Mouse (Mus musculus): ENCODE data around the gene Shisa5. TPM values are rescaled to one million over a fixed set of nuclear protein-coding genes. Genes with fewer than 3 reads are reported as not detected.

Gene Shisa5
- polyA plus RNA-seq, 1 experiment from 2014 or later = 122 TPM

DNA sequence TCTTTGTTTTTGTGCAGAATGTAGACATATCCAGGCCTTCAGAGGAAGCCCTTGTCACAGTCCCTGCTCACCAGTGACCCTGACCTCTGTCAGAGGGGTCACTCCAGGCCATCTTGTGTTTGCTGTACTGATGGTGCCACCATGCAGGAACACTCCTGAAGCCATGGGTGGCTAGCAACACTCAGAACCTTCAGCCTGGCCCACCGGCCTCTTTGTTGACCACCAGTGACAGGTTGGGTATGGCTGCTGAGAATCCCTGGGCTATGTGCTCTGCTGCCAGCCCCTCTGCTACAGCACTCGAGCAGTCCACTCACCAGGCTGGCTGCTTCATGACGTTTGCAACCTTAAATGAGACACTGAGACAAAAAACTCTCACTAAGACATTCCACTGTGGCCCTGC is 8.1 kb upstream of the Shisa5 start:
- DNase-seq (ENCODE audit: low spot score) = no peak
- Histone ChIP-seq H3K9ac (ENCODE audit: low read depth, low read length) (no peak overlapping the region), H3K27me3 (ENCODE audit: insufficient read depth, low read length) (no peaks in the 10 kb centered on the region), H3K36me3 (ENCODE audit: insufficient read depth, low read length) (no peaks in the 10 kb centered on the region), H3K27ac (no peak overlapping the region), H3K9me3 (replicated peaks; ENCODE audit: low read length) (no peaks in the 10 kb centered on the region), H3K4me3 (replicated peaks; ENCODE audit: low read depth, low read length) (no peak overlapping the region), H3K4me2 (ENCODE audit: low read length) (no peak overlapping the region), H3K4me1 (replicated peaks; ENCODE audit: insufficient read depth, low read length) (no peaks in the 10 kb centered on the region)
- no peak for ATAC-seq (replicated peaks; ENCODE audit: low FRiP score, low read depth)
- no peak for TF ChIP-seq CTCF (IDR thresholded peaks at IDR 0.05; ENCODE audit: low read depth)
- WGBS = 60% methylated on average over 3 of the region's 3 CpGs

DNA sequence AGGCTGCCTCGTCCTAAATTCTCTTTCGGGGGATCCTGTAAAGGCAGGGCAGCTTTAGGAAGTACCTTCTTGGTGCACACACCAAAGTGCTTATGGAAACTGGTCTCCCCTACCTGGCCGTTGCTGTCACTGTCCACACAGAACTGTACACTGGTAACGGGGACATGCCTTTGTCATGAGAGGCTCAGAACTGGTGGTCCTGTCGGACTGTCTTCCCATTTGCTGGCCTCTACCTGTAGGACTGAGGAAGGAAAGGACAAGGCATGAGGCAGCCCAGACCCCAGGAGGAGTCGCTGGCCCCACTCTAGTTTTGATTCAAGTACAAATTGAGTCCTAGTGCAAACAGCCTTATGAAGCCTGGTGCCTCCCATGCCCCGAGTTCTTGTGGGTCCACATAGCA is 7.4 kb upstream of the Shisa5 start:
- Histone ChIP-seq H3K4me2 (ENCODE audit: low read length) (no peak overlapping the region), H3K27me3 (ENCODE audit: insufficient read depth, low read length) (no peaks in the 10 kb centered on the region), H3K4me1 (replicated peaks; ENCODE audit: insufficient read depth, low read length) (no peaks in the 10 kb centered on the region), H3K9me3 (replicated peaks; ENCODE audit: low read length) (no peaks in the 10 kb centered on the region), H3K27ac (no peak overlapping the region), H3K9ac (ENCODE audit: low read depth, low read length) (no peak overlapping the region), H3K36me3 (ENCODE audit: insufficient read depth, low read length) (no peaks in the 10 kb centered on the region), H3K4me3 (replicated peaks; ENCODE audit: low read depth, low read length) (no peak overlapping the region)
- WGBS = 95% methylated on average over 7 of the region's 7 CpGs
- DNase-seq (ENCODE audit: low spot score) (no peak), ATAC-seq (replicated peaks; ENCODE audit: low FRiP score, low read depth) (no peak)
- no peak for TF ChIP-seq CTCF (IDR thresholded peaks at IDR 0.05; ENCODE audit: low read depth)

DNA sequence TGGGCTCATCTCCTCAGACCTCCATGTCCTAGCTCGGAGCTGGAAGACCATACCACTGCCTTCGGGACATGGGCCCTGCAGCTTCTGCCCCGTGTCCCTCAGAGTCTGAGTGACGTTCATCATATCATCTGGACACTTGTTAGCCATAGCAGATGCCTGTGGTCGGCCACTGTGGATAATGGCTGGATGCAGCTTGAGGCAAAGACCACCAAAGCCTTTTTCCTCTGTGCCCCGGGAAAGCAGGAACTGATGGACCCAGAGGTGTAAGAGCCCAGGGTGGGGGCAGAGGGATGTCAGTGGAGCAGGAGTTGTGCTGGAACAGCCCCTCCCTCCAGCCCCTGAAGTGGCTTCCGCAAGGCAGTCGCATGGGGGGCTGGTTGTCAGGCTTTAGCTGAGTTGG is 6.7 kb upstream of the Shisa5 start:
- H3K4me2 ChIP-seq (ENCODE audit: low read length) = no peak overlapping the region
- H3K9ac ChIP-seq (ENCODE audit: low read depth, low read length) = no peak overlapping the region
- H3K9me3 ChIP-seq (replicated peaks; ENCODE audit: low read length) = no peaks in the 10 kb centered on the region
- no peak for TF ChIP-seq CTCF (IDR thresholded peaks at IDR 0.05; ENCODE audit: low read depth)
- no peaks in the 10 kb centered on the region for H3K36me3 ChIP-seq (ENCODE audit: insufficient read depth, low read length)
- no peaks in the 10 kb centered on the region for H3K27me3 ChIP-seq (ENCODE audit: insufficient read depth, low read length)
- ATAC-seq (replicated peaks; ENCODE audit: low FRiP score, low read depth) = no peak
- no peaks in the 10 kb centered on the region for H3K4me1 ChIP-seq (replicated peaks; ENCODE audit: insufficient read depth, low read length)
- no peak for DNase-seq (ENCODE audit: low spot score)
- WGBS = 74% methylated on average over 8 of the region's 8 CpGs
- H3K27ac ChIP-seq = no peak overlapping the region
- no peak overlapping the region for H3K4me3 ChIP-seq (replicated peaks; ENCODE audit: low read depth, low read length)

DNA sequence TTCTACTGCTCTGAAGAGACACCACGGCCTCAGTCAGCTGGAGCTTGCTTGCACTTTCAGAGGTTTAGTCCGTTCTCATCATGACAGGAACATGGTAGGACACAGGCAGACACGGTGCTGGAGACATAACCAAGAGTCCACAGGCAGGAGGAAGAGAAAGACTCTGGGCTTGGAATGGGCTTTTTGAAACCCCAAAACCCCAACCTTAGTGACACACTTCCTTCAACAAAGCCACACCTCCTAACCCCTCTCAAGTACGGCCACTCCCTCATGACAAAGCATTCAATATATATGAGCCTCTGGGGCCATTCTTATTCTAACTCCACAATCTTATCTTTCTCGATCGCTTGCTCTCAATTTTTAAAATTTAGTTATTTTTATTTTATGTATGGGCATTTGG is 5.9 kb upstream of the Shisa5 start:
- Histone ChIP-seq H3K9ac (ENCODE audit: low read depth, low read length) (no peak overlapping the region), H3K4me2 (ENCODE audit: low read length) (no peak overlapping the region), H3K27ac (no peak overlapping the region), H3K9me3 (replicated peaks; ENCODE audit: low read length) (no peaks in the 10 kb centered on the region), H3K27me3 (ENCODE audit: insufficient read depth, low read length) (no peaks in the 10 kb centered on the region), H3K4me3 (replicated peaks; ENCODE audit: low read depth, low read length) (no peak overlapping the region), H3K36me3 (ENCODE audit: insufficient read depth, low read length) (no peaks in the 10 kb centered on the region), H3K4me1 (replicated peaks; ENCODE audit: insufficient read depth, low read length) (no peaks in the 10 kb centered on the region)
- 78% methylated on average over 6 of the region's 6 CpGs for WGBS
- ATAC-seq (replicated peaks; ENCODE audit: low FRiP score, low read depth) (no peak), DNase-seq (ENCODE audit: low spot score) (no peak)
- TF ChIP-seq CTCF (IDR thresholded peaks at IDR 0.05; ENCODE audit: low read depth) = no peak

DNA sequence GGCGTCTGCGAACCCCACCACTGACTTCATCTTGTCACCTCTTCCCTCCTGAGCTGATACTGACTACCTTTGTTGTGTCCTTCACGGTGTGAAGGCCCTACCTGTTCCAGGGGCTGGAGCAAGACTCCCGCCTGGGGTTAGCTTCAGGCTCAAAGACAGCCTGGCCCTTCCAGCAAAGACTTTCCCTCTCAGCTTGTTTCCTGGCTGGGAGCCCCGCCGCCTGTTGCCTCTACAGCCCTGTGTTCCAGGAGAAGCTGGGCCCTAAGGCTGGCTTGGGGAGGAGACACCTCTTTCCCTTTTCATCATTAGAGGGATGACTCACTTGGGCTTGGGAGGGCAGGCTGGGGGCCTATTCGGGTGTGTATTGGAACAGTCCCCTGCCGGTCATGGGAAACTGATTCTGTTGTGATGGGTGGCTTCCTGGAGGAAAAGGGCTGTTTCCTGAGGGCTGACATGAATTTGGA is 568 bp downstream of the Shisa5 start:
- Histone ChIP-seq H3K4me2 (ENCODE audit: low read length) (peak overlapping the region; percentile 85), H3K36me3 (ENCODE audit: insufficient read depth, low read length) (no peaks in the 10 kb centered on the region), H3K27ac (peak overlapping the region; percentile 92), H3K4me1 (replicated peaks; ENCODE audit: insufficient read depth, low read length) (peaks cover 25% of the 10 kb centered on the region), H3K9ac (ENCODE audit: low read depth, low read length) (peak overlapping the region; percentile 84), H3K4me3 (replicated peaks; ENCODE audit: low read depth, low read length) (peak overlapping the region; percentile 65), H3K9me3 (replicated peaks; ENCODE audit: low read length) (no peaks in the 10 kb centered on the region), H3K27me3 (ENCODE audit: insufficient read depth, low read length) (no peaks in the 10 kb centered on the region)
- ATAC-seq (replicated peaks; ENCODE audit: low FRiP score, low read depth) (no peak; the same call in 1 of the 2 replicates), DNase-seq (ENCODE audit: low spot score) (peak; percentile 64)
- 16% methylated on average over 8 of the region's 8 CpGs for WGBS
- no peak for TF ChIP-seq CTCF (IDR thresholded peaks at IDR 0.05; ENCODE audit: low read depth)

DNA sequence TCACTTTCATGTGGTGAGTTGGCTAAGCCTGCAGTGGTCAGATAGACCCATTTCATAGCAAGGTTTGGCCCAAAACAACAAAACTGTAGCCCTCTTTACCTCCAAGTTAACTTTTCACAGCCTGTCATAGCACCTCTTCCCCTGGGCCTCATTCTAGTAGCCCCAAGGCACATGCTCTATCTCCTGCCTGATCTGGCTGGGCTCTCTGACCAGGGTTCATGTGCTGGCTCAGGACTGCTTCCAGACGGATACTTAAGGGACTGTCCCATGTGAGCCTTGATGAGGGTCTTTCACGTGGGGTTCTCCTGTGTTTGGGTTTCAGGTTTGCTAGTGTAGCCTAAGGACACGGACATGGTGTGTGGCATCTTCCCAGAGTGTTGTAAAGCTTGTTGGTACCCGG is 1.3 kb downstream of the Shisa5 start:
- Histone ChIP-seq H3K36me3 (ENCODE audit: insufficient read depth, low read length) (peaks cover 3% of the 10 kb centered on the region; the same call in 1 of the 2 replicates), H3K4me3 (replicated peaks; ENCODE audit: low read depth, low read length) (peak overlapping the region; percentile 65), H3K9ac (ENCODE audit: low read depth, low read length) (peak overlapping the region; percentile 5; the same call in 1 of the 2 replicates), H3K4me1 (replicated peaks; ENCODE audit: insufficient read depth, low read length) (peaks cover 25% of the 10 kb centered on the region), H3K4me2 (ENCODE audit: low read length) (peak overlapping the region; percentile 85), H3K27ac (0 out of 2 replicates have a peak overlapping the region, but pooled peaks have one; percentile 92), H3K9me3 (replicated peaks; ENCODE audit: low read length) (no peaks in the 10 kb centered on the region), H3K27me3 (ENCODE audit: insufficient read depth, low read length) (no peaks in the 10 kb centered on the region)
- DNase-seq (ENCODE audit: low spot score) (no peak), ATAC-seq (replicated peaks; ENCODE audit: low FRiP score, low read depth) (no peak)
- TF ChIP-seq CTCF (IDR thresholded peaks at IDR 0.05; ENCODE audit: low read depth) = no peak
- WGBS = 76% methylated on average over 4 of the region's 4 CpGs

DNA sequence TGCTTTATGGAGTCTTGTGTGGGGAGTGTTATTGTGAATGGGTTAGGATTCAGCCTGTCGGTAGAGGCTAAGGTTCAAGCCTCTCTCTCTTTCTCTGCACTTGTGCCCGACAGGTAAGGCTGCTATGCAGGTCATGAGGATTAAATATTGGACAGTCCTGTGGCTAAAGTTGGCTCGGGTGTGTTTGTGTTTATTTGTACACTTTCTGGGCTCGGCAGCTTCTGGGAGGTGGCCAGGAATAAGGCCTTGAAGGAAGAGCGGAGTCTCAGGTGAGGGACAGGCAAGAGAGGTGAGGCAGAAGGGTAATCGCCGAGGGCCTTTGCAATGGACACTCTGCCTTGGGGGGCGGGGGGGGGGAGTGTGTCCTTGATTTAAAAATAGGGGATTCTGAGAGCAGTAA is 1.9 kb downstream of the Shisa5 start:
- no peaks in the 10 kb centered on the region for H3K9me3 ChIP-seq (replicated peaks; ENCODE audit: low read length)
- peaks cover 3% of the 10 kb centered on the region; the same call in 1 of the 2 replicates for H3K36me3 ChIP-seq (ENCODE audit: insufficient read depth, low read length)
- H3K4me2 ChIP-seq (ENCODE audit: low read length) = peak overlapping the region; percentile 85
- WGBS = 74% methylated on average over 8 of the region's 8 CpGs
- H3K27ac ChIP-seq = peak overlapping the region; percentile 50; the same call in 1 of the 2 replicates
- no peak for TF ChIP-seq CTCF (IDR thresholded peaks at IDR 0.05; ENCODE audit: low read depth)
- H3K27me3 ChIP-seq (ENCODE audit: insufficient read depth, low read length) = no peaks in the 10 kb centered on the region
- no peak for DNase-seq (ENCODE audit: low spot score)
- no peak overlapping the region; the same call in 1 of the 2 replicates for H3K9ac ChIP-seq (ENCODE audit: low read depth, low read length)
- ATAC-seq (replicated peaks; ENCODE audit: low FRiP score, low read depth) = no peak
- H3K4me1 ChIP-seq (replicated peaks; ENCODE audit: insufficient read depth, low read length) = peaks cover 25% of the 10 kb centered on the region
- H3K4me3 ChIP-seq (replicated peaks; ENCODE audit: low read depth, low read length) = peak overlapping the region; percentile 65; the same call in 1 of the 2 replicates
